Mouse (Mus musculus): ENCODE results near the gene Abhd16b. TPM values are rescaled to one million over a fixed set of nuclear protein-coding genes. Genes with fewer than 3 reads are reported as not detected.

Abhd16b gene
- total RNA-seq, 2 experiments from 2014 or later: not detected

DNA sequence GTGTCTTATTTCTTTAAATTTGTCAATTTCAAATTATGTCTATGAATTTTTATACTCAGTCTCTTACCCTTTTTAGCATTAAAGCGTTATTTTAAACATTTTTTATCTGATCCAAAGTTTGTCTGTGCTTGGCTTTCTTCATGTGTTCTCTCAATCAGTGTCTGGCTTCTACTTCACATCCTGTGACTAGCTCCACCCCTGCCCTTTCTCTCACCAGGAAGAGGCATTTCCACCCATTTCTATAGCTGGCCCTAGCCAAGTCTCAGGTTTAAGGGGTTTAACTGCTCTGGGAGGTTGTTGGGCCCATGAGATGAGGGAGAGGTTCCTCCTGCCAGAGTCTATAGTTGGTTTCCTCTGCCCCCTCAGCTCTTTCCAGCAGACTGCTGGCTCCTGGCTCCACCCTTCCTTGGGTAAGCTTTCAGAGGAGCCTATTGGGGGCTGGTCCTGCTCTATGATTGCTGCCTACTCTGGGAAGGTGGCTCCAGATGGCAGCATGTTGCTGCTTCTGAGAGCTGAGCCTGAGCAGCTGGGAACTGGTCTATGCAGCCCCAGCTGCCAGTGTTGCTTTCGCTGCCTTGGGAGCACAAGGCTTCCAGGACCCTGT lies 44.5 kb downstream of the Abhd16b start:
- peak; percentile 35 for DNase-seq (ENCODE audit: low spot score)

DNA sequence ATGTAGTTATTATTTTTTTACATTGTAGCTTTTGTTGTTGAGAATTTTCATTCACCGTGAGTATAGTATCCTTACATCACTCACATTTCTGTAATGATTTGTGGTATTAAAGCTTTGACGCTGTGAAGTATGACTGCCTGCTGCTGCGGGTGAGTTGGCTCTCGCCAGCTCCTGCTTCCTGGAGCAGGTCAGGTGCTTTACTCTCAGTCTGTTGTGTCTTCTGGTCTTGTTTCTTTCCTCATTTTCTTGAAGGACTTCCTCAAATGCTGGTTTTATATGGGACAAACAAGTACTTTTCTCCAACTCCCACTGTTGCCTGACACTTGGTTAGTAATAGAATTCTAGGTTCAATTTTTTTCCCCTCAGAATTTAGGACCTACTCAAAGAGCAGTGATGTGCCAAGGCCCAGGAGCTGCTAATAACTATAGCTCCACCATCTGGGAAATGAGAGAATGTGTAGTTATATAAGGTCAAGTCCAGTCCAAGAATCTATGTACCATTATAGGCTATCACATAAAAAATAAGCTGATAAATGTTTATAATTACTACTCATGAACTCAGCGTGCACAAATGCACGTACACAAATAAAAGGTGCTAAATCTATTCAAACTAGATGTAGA lies 48.9 kb downstream of the Abhd16b start:
- DNase-seq (ENCODE audit: low spot score): no peak

Other genes starting within 250 kb of the Abhd16b start
- gene Gmeb2, start 205.2 kb upstream of the Abhd16b start, total RNA-seq (2021): 1 to 10 TPM; 7.2 to 8.7 TPM
- not detected for gene Stmn3, start 178.7 kb upstream of the Abhd16b start, total RNA-seq (2021)
- gene Rtel1, start 173.5 kb upstream of the Abhd16b start, total RNA-seq (2021): 10 to 100 TPM in 1 of 2 experiments, 1 to 10 TPM in 1; 7.3 to 10.8 TPM
- 10 to 100 TPM; 11.7 to 12.4 TPM for gene Zgpat, start 128.3 kb upstream of the Abhd16b start, total RNA-seq (2021)
- gene Arfrp1, start 127.8 kb upstream of the Abhd16b start, total RNA-seq (2021): 10 to 100 TPM; 23.0 to 26.5 TPM
- gene Lime1, start 113.1 kb upstream of the Abhd16b start, total RNA-seq (2021): 1 to 10 TPM; 3.8 to 4.5 TPM
- 1 to 10 TPM; 3.3 to 5.9 TPM for gene Zbtb46, start 33.8 kb upstream of the Abhd16b start, total RNA-seq (2021)
- 10 to 100 TPM; 48.9 to 51.1 TPM for gene Tpd52l2, start 3.9 kb downstream of the Abhd16b start, total RNA-seq (2021)
- 10 to 100 TPM; 42.2 to 47.7 TPM for gene Dnajc5, start 27.3 kb downstream of the Abhd16b start, total RNA-seq (2021)
- gene Uckl1, start 91.7 kb downstream of the Abhd16b start, total RNA-seq (2021): 10 to 100 TPM; 23.2 to 23.4 TPM
- gene Prpf6, start 98.7 kb downstream of the Abhd16b start, total RNA-seq (2021): 10 to 100 TPM; 30.8 to 34.2 TPM
- gene Zfp512b, start 99.6 kb downstream of the Abhd16b start, total RNA-seq (2021): 10 to 100 TPM; 13.5 to 18.0 TPM
- gene Samd10, start 106.0 kb downstream of the Abhd16b start, total RNA-seq (2021): 1 to 10 TPM; 1.3 to 3.2 TPM
- gene Gm29797, start 163.8 kb downstream of the Abhd16b start, total RNA-seq (2021): not detected
- gene Sox18, start 178.4 kb downstream of the Abhd16b start, total RNA-seq (2021): 10 to 100 TPM in 1 of 2 experiments, 1 to 10 TPM in 1; 9.7 to 22.1 TPM
- gene Tcea2, start 187.1 kb downstream of the Abhd16b start, total RNA-seq (2021): 1 to 10 TPM; 6.6 to 6.9 TPM
- 1 to 10 TPM; 2.4 to 4.3 TPM for gene Rgs19, start 200.8 kb downstream of the Abhd16b start, total RNA-seq (2021)
- not detected for gene Lkaaear1, start 205.2 kb downstream of the Abhd16b start, total RNA-seq (2021)
- gene Oprl1, start 221.8 kb downstream of the Abhd16b start, total RNA-seq (2021): not detected

Measured in gastrocnemius, adult 18-20 months (tissue).